Mouse (Mus musculus) embryonic facial prominence, embryonic 11.5 days (tissue): ENCODE measurements around the gene Notch1. TPM values are rescaled to one million over a fixed set of nuclear protein-coding genes. Genes with fewer than 3 reads are reported as not detected.

Source experiments
- ATAC-seq: fragments of 200-750 bp; cut with Nextera tagmentation; replicated peaks from 2 replicates; pipeline ENCODE4 v1.8.0; 2017; ENCODE audit warnings: low read depth; ENCODE audit not compliant: insufficient number of reproducible peaks, low FRiP score, low TSS enrichment
- DNase-seq: peaks from one replicate; pipeline ENCODE4 v3.0.0-alpha.2; 2015; ENCODE audit warnings: low spot score
- H3K27ac ChIP-seq: fragments of 300-500 bp; sonication (generic); replicated peaks from 2 replicates; pipeline ENCODE4 v1.5.1; 2014; ENCODE audit warnings: mild to moderate bottlenecking, low read depth, low read length, control low read depth
- H3K27me3 ChIP-seq: fragments of 300-500 bp; sonication (generic); 2 replicates; pipeline ENCODE4 v1.6.1; 2014; ENCODE audit warnings: mild to moderate bottlenecking, low read length, moderate library complexity, mixed read lengths; ENCODE audit not compliant: control insufficient read depth, insufficient read depth
- H3K36me3 ChIP-seq: fragments of 300-500 bp; sonication (generic); replicated peaks from 2 replicates; pipeline ENCODE4 v1.6.1; 2014; ENCODE audit warnings: low read depth, mild to moderate bottlenecking, low read length, moderate library complexity, mixed read lengths; ENCODE audit not compliant: control insufficient read depth, insufficient read depth
- H3K4me1 ChIP-seq: fragments of 300-500 bp; sonication (generic); 2 replicates; pipeline ENCODE4 v1.6.1; 2014; ENCODE audit warnings: low read length, mixed read lengths; ENCODE audit not compliant: control insufficient read depth, insufficient read depth
- H3K4me2 ChIP-seq: fragments of 300-500 bp; sonication (generic); 2 replicates; pipeline ENCODE4 v1.6.1; 2014; ENCODE audit warnings: low read depth, mild to moderate bottlenecking, control low read depth, low read length, moderate library complexity
- H3K4me3 ChIP-seq: fragments of 300-500 bp; sonication (generic); 2 replicates; pipeline ENCODE4 v1.5.1; 2014; ENCODE audit warnings: low read depth, low read length, control low read depth
- H3K9ac ChIP-seq: fragments of 300-500 bp; sonication (generic); replicated peaks from 2 replicates; pipeline ENCODE4 v1.6.1; 2014; ENCODE audit warnings: mild to moderate bottlenecking, control low read depth, low read length
- H3K9me3 ChIP-seq: fragments of 300-500 bp; sonication (generic); replicated peaks from 2 replicates; pipeline ENCODE4 v1.6.1; 2016; ENCODE audit warnings: mild to moderate bottlenecking, low read length, inconsistent platforms, mixed read lengths; ENCODE audit not compliant: control insufficient read depth
- WGBS: fragments of 180-500 bp; shearing (Covaris S2); extraction: QIAGEN DNeasy Blood & Tissue Kit; methylation state at CpG from one replicate; pipeline ENCODE4 v1.1.7; 2014; 5-methylcytosine and 5-hydroxymethylcytosine counted together
- polyA plus RNA-seq: library from polyadenylated mRNA; unstranded; fragments of >200 nt; fragmentation: Nextera tagmentation; extraction: Ambion mirVana; gene quantifications from 2 replicates; pipeline ENCODE4 v1.2.1, GENCODE M21; 2014

The Notch1 gene
- polyA plus RNA-seq, 1 experiment from 2014 or later, result 17.2 TPM

GRCm38 (mm10) chr2:26487322-26488021, 29.0 kb downstream of the Notch1 start:
- H3K36me3 ChIP-seq, result peaks cover 2% of the 10 kb centered on the region; the same call in 1 of the 2 replicates
- ATAC-seq (peak; percentile 12; the same call in 1 of the 2 replicates), DNase-seq (peak; percentile 71)
- H3K9ac ChIP-seq, result peak overlapping the region; percentile 8; the same call in 1 of the 2 replicates
- WGBS, result 29% methylated on average over 18 of the region's 18 CpGs
- no peak overlapping the region for H3K4me2 ChIP-seq
- H3K27me3 ChIP-seq, result no peaks in the 10 kb centered on the region
- no peaks in the 10 kb centered on the region for H3K9me3 ChIP-seq
- H3K4me3 ChIP-seq, result no peak overlapping the region
- peak overlapping the region; percentile 77 for H3K27ac ChIP-seq
- H3K4me1 ChIP-seq, result peaks cover 28% of the 10 kb centered on the region

- peak; percentile 51 for DNase-seq
- peaks cover 26% of the 10 kb centered on the region for H3K4me1 ChIP-seq
- peaks cover 2% of the 10 kb centered on the region; the same call in 1 of the 2 replicates for H3K36me3 ChIP-seq
- H3K27me3 ChIP-seq, result no peaks in the 10 kb centered on the region
- peak overlapping the region; percentile 22 for H3K9ac ChIP-seq
- H3K4me3 ChIP-seq, result no peak overlapping the region
- peak overlapping the region; percentile 13; the same call in 1 of the 2 replicates for H3K4me2 ChIP-seq
- ATAC-seq, result peak; percentile 18
- H3K27ac ChIP-seq, result peak overlapping the region; percentile 77
- H3K9me3 ChIP-seq, result no peaks in the 10 kb centered on the region
- WGBS, result 18% methylated on average over 3 of the region's 3 CpGs
These were observed 29.6 kb downstream of the Notch1 start for GRCm38 (mm10) chr2:26486835-26487321.

- no peak for ATAC-seq
- Histone ChIP-seq H3K36me3 (peaks cover 2% of the 10 kb centered on the region; the same call in 1 of the 2 replicates), H3K27me3 (no peaks in the 10 kb centered on the region), H3K9ac (peak overlapping the region; percentile 22; the same call in 1 of the 2 replicates), H3K4me1 (peaks cover 26% of the 10 kb centered on the region), H3K9me3 (no peaks in the 10 kb centered on the region), H3K27ac (peak overlapping the region; percentile 77; the same call in 1 of the 2 replicates), H3K4me2 (no peak overlapping the region), H3K4me3 (no peak overlapping the region)
- no peak for DNase-seq
- WGBS, result 32% methylated on average over 5 of the region's 5 CpGs
These were observed 30.1 kb downstream of the Notch1 start for GRCm38 (mm10) chr2:26486264-26486810.

GRCm38 (mm10) chr2:26485710-26486109, 30.8 kb downstream of the Notch1 start:
- Histone ChIP-seq H3K36me3 (peaks cover 2% of the 10 kb centered on the region; the same call in 1 of the 2 replicates), H3K9me3 (no peaks in the 10 kb centered on the region), H3K9ac (no peak overlapping the region), H3K4me3 (no peak overlapping the region), H3K4me1 (peaks cover 23% of the 10 kb centered on the region), H3K27ac (peak overlapping the region; percentile 77; the same call in 1 of the 2 replicates), H3K4me2 (no peak overlapping the region), H3K27me3 (no peaks in the 10 kb centered on the region)
- no peak for ATAC-seq
- 43% methylated on average over 7 of the region's 7 CpGs for WGBS
- no peak for DNase-seq

- DNase-seq, result no peak
These were observed 31.2 kb downstream of the Notch1 start for GRCm38 (mm10) chr2:26485278-26485677.

GRCm38 (mm10) chr2:26484169-26484568, 32.3 kb downstream of the Notch1 start:
- 95% methylated on average over 10 of the region's 10 CpGs for WGBS
- ATAC-seq (no peak), DNase-seq (no peak)
- no peaks in the 10 kb centered on the region for H3K27me3 ChIP-seq
- H3K9ac ChIP-seq, result no peak overlapping the region
- no peaks in the 10 kb centered on the region for H3K9me3 ChIP-seq
- H3K36me3 ChIP-seq, result peaks cover 2% of the 10 kb centered on the region; the same call in 1 of the 2 replicates
- no peak overlapping the region for H3K4me3 ChIP-seq
- no peak overlapping the region for H3K27ac ChIP-seq
- no peak overlapping the region for H3K4me2 ChIP-seq
- peaks cover 21% of the 10 kb centered on the region for H3K4me1 ChIP-seq

More at GRCm38 (mm10) chr2:26485278-26485677, 31.2 kb downstream of the Notch1 start:
- Histone ChIP-seq H3K9me3 (no peaks in the 10 kb centered on the region), H3K27me3 (no peaks in the 10 kb centered on the region), H3K27ac (no peak overlapping the region), H3K4me2 (no peak overlapping the region), H3K9ac (no peak overlapping the region), H3K4me3 (no peak overlapping the region), H3K36me3 (peaks cover 2% of the 10 kb centered on the region; the same call in 1 of the 2 replicates), H3K4me1 (peaks cover 21% of the 10 kb centered on the region)
- no peak for ATAC-seq
- WGBS, result 78% methylated on average over 9 of the region's 9 CpGs

GRCm38 (mm10) chr2:26483230-26483869, 33.1 kb downstream of the Notch1 start:
- no peaks in the 10 kb centered on the region for H3K9me3 ChIP-seq
- peaks cover 17% of the 10 kb centered on the region for H3K4me1 ChIP-seq

More at GRCm38 (mm10) chr2:26483230-26483869, 33.1 kb downstream of the Notch1 start:
- peaks cover 4% of the 10 kb centered on the region; the same call in 1 of the 2 replicates for H3K36me3 ChIP-seq
- no peak overlapping the region for H3K4me3 ChIP-seq
- ATAC-seq, result no peak
- no peak overlapping the region for H3K27ac ChIP-seq
- no peaks in the 10 kb centered on the region for H3K27me3 ChIP-seq
- 63% methylated on average over 13 of the region's 13 CpGs for WGBS
- no peak overlapping the region for H3K4me2 ChIP-seq
- H3K9ac ChIP-seq, result no peak overlapping the region
- no peak for DNase-seq
